In the genomic region with DNA sequence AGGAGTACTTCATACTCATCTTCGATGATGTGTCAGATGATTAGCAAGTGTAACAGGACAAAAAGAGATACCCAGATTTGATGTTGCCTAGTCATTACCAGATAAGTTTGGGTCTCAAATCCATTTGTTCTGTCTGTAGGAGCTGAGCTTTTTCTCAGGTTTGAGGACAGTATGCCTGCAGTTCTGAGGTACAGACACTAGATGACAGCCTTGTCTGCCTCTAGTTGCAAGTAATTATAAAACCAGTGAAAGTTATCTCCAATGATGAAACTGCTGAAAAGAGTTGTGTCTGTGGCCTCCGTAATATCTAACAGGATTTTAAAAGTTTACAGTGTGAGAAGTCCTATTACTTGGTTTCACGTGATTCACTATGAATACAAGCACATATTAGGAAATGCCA, we compare ENCODE assay signal across 9 mouse cellular contexts.
DNase-seq lines count a peak whose midpoint lies in the region; ATAC-seq and TF ChIP-seq lines count a peak whose summit lies in the region.
"Had no signal": no experiment of that assay in that cellular context is flagged by ENCODE, and none has a peak within 500 bp of the region (broad histone marks: within the 10 kb centered on the region; RNA-seq: fewer than 3 reads in every experiment).

No protein-coding gene starts in this region.

- ATAC-seq in limb, embryonic 14.5 days (ENCODE audit: low FRiP score, low read depth), result no peak
- no peak for ATAC-seq in inflammation-experienced regulatory T-cells, adult 6 months

- H3K9ac ChIP-seq in limb, embryonic 14.5 days (ENCODE audit: low read depth, low read length, severe bottlenecking), result no peak overlapping the region
- H3K9ac ChIP-seq: liver, embryonic 13.5 days had no signal

- no peaks in the 10 kb centered on the region for H3K27me3 ChIP-seq in limb, embryonic 14.5 days (ENCODE audit: control insufficient read depth, insufficient read depth, low read length)
- H3K27me3 ChIP-seq in limb, embryonic 10.5 days (ENCODE audit: low read depth, poor library complexity, severe bottlenecking), result no peaks in the 10 kb centered on the region
- H3K27me3 ChIP-seq: liver, embryonic 13.5 days had no signal

- H3K36me3 ChIP-seq in limb, embryonic 14.5 days (ENCODE audit: control insufficient read depth, insufficient read depth, low read length), result no peaks in the 10 kb centered on the region
- H3K36me3 ChIP-seq in limb, embryonic 10.5 days, result no peaks in the 10 kb centered on the region
- H3K36me3 ChIP-seq: liver, embryonic 13.5 days had no signal

- WGBS in limb, embryonic 14.5 days, result 65% methylated on average over 3 of the region's 3 CpGs
- WGBS in limb, embryonic 10.5 days, result 65% methylated on average over 3 of the region's 3 CpGs

- H3K4me3 ChIP-seq in limb, embryonic 14.5 days (replicated peaks; ENCODE audit: low read length), result no peak overlapping the region
- no peak overlapping the region for H3K4me3 ChIP-seq in limb, embryonic 10.5 days
- H3K4me3 ChIP-seq: liver, embryonic 13.5 days had no signal

- no peak overlapping the region for H3K27ac ChIP-seq in limb, embryonic 14.5 days (replicated peaks; ENCODE audit: low read depth, low read length)
- H3K27ac ChIP-seq in limb, embryonic 10.5 days, result no peak overlapping the region
- H3K27ac ChIP-seq: liver, embryonic 13.5 days had no signal

- no peaks in the 10 kb centered on the region for H3K9me3 ChIP-seq in limb, embryonic 14.5 days (ENCODE audit: control insufficient read depth, low read length)
- no peaks in the 10 kb centered on the region for H3K9me3 ChIP-seq in limb, embryonic 10.5 days (replicated peaks)
- H3K9me3 ChIP-seq: liver, embryonic 13.5 days had no signal

- no peaks in the 10 kb centered on the region for H3K4me1 ChIP-seq in limb, embryonic 14.5 days (ENCODE audit: control insufficient read depth, insufficient read depth, low read length)
- no peaks in the 10 kb centered on the region for H3K4me1 ChIP-seq in limb, embryonic 10.5 days
- H3K4me1 ChIP-seq: liver, embryonic 13.5 days had no signal

- no peak overlapping the region for H3K4me2 ChIP-seq in limb, embryonic 14.5 days (replicated peaks; ENCODE audit: low read depth, low read length, severe bottlenecking)
- H3K4me2 ChIP-seq: liver, embryonic 13.5 days had no signal

- no peak for TF ChIP-seq POLR2A in limb, embryonic 14.5 days (IDR thresholded peaks at IDR 0.05; ENCODE audit: borderline replicate concordance, extremely low read depth, insufficient read depth, insufficient read length)

- DNase-seq in limb, embryonic 14.5 days (ENCODE audit: low spot score), result peak; percentile 43
- DNase-seq in limb, embryonic 10.5 days (ENCODE audit: low spot score), result no peak
- DNase-seq in adipocyte (ENCODE audit: low spot score), result peak; percentile 75
- peak; percentile 58 for DNase-seq in embryo, embryonic 10.5 days (ENCODE audit: low spot score)
- DNase-seq in retina, embryonic 14.5 days (ENCODE audit: low spot score), result peak; percentile 72
- no peak for DNase-seq in gastrocnemius, postnatal 25 days
- DNase-seq: adrenal gland, postnatal 36 days; liver, embryonic 13.5 days had no signal

Comparison
In these comparisons a context has a peak if more than half of its experiments do, and no peak if none do; other contexts are left out.
1. DNase-seq: peak in limb, embryonic 14.5 days (single experiment), adipocyte (single experiment), embryo, embryonic 10.5 days (single experiment) and retina, embryonic 14.5 days (single experiment); none in limb, embryonic 10.5 days (single experiment) and gastrocnemius, postnatal 25 days (single experiment).